Mouse (Mus musculus) limb, embryonic 14.5 days (tissue): Measurements from ENCODE around the gene Rhob. TPM values are rescaled to one million over a fixed set of nuclear protein-coding genes. Genes with fewer than 3 reads are reported as not detected.

Experiments
- ATAC-seq: fragments of 200-750 bp; cut with Nextera tagmentation; 2 replicates; pipeline ENCODE4 v1.8.0; 2017; ENCODE audit warnings: low read depth, moderate number of reproducible peaks, moderate TSS enrichment; ENCODE audit not compliant: low FRiP score
- DNase-seq: peaks from one replicate; pipeline ENCODE4 v3.0.0-alpha.2; 2015; ENCODE audit warnings: low spot score
- H3K27ac ChIP-seq: fragments of 300-500 bp; sonication (generic); replicated peaks from 2 replicates; pipeline ENCODE4 v1.5.1; 2014; ENCODE audit warnings: low read depth, mild to moderate bottlenecking, low read length, moderate library complexity, mixed read lengths
- H3K27me3 ChIP-seq: fragments of 300-500 bp; sonication (generic); 2 replicates; pipeline ENCODE4 v1.6.1; 2014; ENCODE audit warnings: low read length, mixed read lengths; ENCODE audit not compliant: control insufficient read depth, insufficient read depth
- H3K36me3 ChIP-seq: fragments of 300-500 bp; sonication (generic); 2 replicates; pipeline ENCODE4 v1.6.1; 2014; ENCODE audit warnings: mild to moderate bottlenecking, low read length, moderate library complexity, mixed read lengths; ENCODE audit not compliant: control insufficient read depth, insufficient read depth
- H3K4me1 ChIP-seq: fragments of 300-500 bp; sonication (generic); 2 replicates; pipeline ENCODE4 v1.6.1; 2014; ENCODE audit warnings: antibody characterized with exemption, low read length, mixed read lengths; ENCODE audit not compliant: control insufficient read depth, insufficient read depth
- H3K4me2 ChIP-seq: fragments of 300-500 bp; sonication (generic); replicated peaks from 2 replicates; pipeline ENCODE4 v1.6.1; 2014; ENCODE audit warnings: low read depth, mild to moderate bottlenecking, low read length, moderate library complexity; ENCODE audit not compliant: severe bottlenecking
- H3K4me3 ChIP-seq: fragments of 300-500 bp; sonication (generic); replicated peaks from 2 replicates; pipeline ENCODE4 v1.5.1; 2014; ENCODE audit warnings: low read length
- H3K9ac ChIP-seq: fragments of 300-500 bp; sonication (generic); 2 replicates; pipeline ENCODE4 v1.6.1; 2014; ENCODE audit warnings: mild to moderate bottlenecking, low read depth, low read length, moderate library complexity; ENCODE audit not compliant: severe bottlenecking
- H3K9me3 ChIP-seq: fragments of 300-500 bp; sonication (generic); 2 replicates; pipeline ENCODE4 v1.6.1; 2016; ENCODE audit warnings: low read length; ENCODE audit not compliant: control insufficient read depth
- POLR2A ChIP-seq: fragments of 200-500 bp; IDR thresholded peaks from 2 replicates; pipeline ENCODE4 v1.8.0; 2012; ENCODE audit warnings: inconsistent platforms, mild to moderate bottlenecking, moderate library complexity, borderline replicate concordance; ENCODE audit not compliant: insufficient read depth, insufficient read length; ENCODE audit errors: extremely low read depth
- WGBS: fragments of 180-500 bp; shearing (Covaris S2); extraction: QIAGEN DNeasy Blood & Tissue Kit; methylation state at CpG from one replicate; pipeline ENCODE4 v1.1.7; 2014; 5-methylcytosine and 5-hydroxymethylcytosine counted together
- polyA plus RNA-seq, 2 experiments: library from polyadenylated mRNA; depleted of rRNA in 1 of 2; stranded (reverse) in 1 of 2; unstranded in 1 of 2; fragments of >200 nt; fragmentation: Nextera tagmentation in 1 of 2; extraction: Ambion mirVana in 1 of 2; gene quantifications; 2 replicates each; pipeline versions ENCODE4 v1.2.1 to v1.2.3; 2012 to 2014

The Rhob gene
- polyA plus RNA-seq, 2 experiments: 75.7 to 177 TPM

- Histone ChIP-seq H3K4me2 (no peak overlapping the region), H3K36me3 (no peaks in the 10 kb centered on the region), H3K4me1 (peaks cover 9% of the 10 kb centered on the region), H3K9ac (no peak overlapping the region), H3K4me3 (no peak overlapping the region), H3K27me3 (no peaks in the 10 kb centered on the region), H3K9me3 (no peaks in the 10 kb centered on the region), H3K27ac (no peak overlapping the region)
- TF ChIP-seq POLR2A: no peak
- DNase-seq (no peak), ATAC-seq (no peak)
- 86% methylated on average over 6 of the region's 6 CpGs for WGBS
Observed at GRCm38 (mm10) chr12:8504131-8504530, 4.3 kb upstream of the Rhob start.

- ATAC-seq: no peak
- H3K9ac ChIP-seq: no peak overlapping the region
- WGBS: 16% methylated on average over 6 of the region's 6 CpGs
- H3K4me3 ChIP-seq: no peak overlapping the region
- H3K27ac ChIP-seq: no peak overlapping the region
- H3K36me3 ChIP-seq: no peaks in the 10 kb centered on the region
- no peaks in the 10 kb centered on the region for H3K27me3 ChIP-seq
- peak; percentile 86 for DNase-seq
- no peaks in the 10 kb centered on the region for H3K9me3 ChIP-seq
- no peak for TF ChIP-seq POLR2A
- peaks cover 11% of the 10 kb centered on the region for H3K4me1 ChIP-seq
- H3K4me2 ChIP-seq: no peak overlapping the region
Observed at GRCm38 (mm10) chr12:8502546-8502945, 2.7 kb upstream of the Rhob start.

- 77% methylated on average over 14 of the region's 14 CpGs for WGBS
- Histone ChIP-seq H3K27me3 (no peaks in the 10 kb centered on the region), H3K9me3 (no peaks in the 10 kb centered on the region), H3K27ac (no peak overlapping the region), H3K4me1 (peaks cover 19% of the 10 kb centered on the region), H3K9ac (no peak overlapping the region), H3K4me2 (no peak overlapping the region), H3K4me3 (no peak overlapping the region), H3K36me3 (no peaks in the 10 kb centered on the region)
- DNase-seq (no peak), ATAC-seq (no peak)
- no peak for TF ChIP-seq POLR2A
Observed at GRCm38 (mm10) chr12:8501571-8502305, 1.9 kb upstream of the Rhob start.

- no peaks in the 10 kb centered on the region for H3K9me3 ChIP-seq
- WGBS: 53% methylated on average over 17 of the region's 17 CpGs
- peak overlapping the region; percentile 60 for H3K4me2 ChIP-seq
- peak overlapping the region; percentile 100 for H3K27ac ChIP-seq
- DNase-seq: no peak
- ATAC-seq: no peak
- H3K36me3 ChIP-seq: no peaks in the 10 kb centered on the region
- H3K4me1 ChIP-seq: peaks cover 25% of the 10 kb centered on the region
- H3K9ac ChIP-seq: peak overlapping the region; percentile 73
- no peak for TF ChIP-seq POLR2A
- H3K4me3 ChIP-seq: peak overlapping the region; percentile 98
- H3K27me3 ChIP-seq: no peaks in the 10 kb centered on the region
Observed at GRCm38 (mm10) chr12:8500597-8501570, 1.1 kb upstream of the Rhob start.
